Mouse (Mus musculus) MEL (cell line): ENCODE results near the gene Pigp. TPM values are rescaled to one million over a fixed set of nuclear protein-coding genes. Genes with fewer than 3 reads are reported as not detected.
A peak's percentile ranks its signal among the peaks of the same experiment; 100 is the strongest.

Experiments used
- DNase-seq: peaks from one replicate; pipeline ENCODE4 v3.0.0; 2011; ENCODE audit warnings: low read depth, low spot score
- H3K27ac ChIP-seq: 2 replicates; pipeline ENCODE4 v1.5.1; 2012; ENCODE audit warnings: low read depth, mild to moderate bottlenecking, control low read depth, low read length, moderate library complexity; ENCODE audit not compliant: control insufficient read depth
- H3K27me3 ChIP-seq, 2 experiments: fragments of 150-350 bp in 1 of 2; sonication (generic) in 1 of 2; 2 replicates each; pipeline ENCODE4 v1.6.1; 2012; ENCODE audit warnings: low read length in 2 of 2, mild to moderate bottlenecking in 2 of 2, improper control_type of control experiment in 1 of 2, moderate library complexity in 1 of 2; ENCODE audit not compliant: insufficient read depth in 2 of 2, control insufficient read depth in 1 of 2
- H3K36me3 ChIP-seq, 2 experiments: 2 replicates each; pipeline ENCODE4 v1.6.1; 2012 to 2014; ENCODE audit warnings: low read length in 2 of 2, improper control_type of control experiment in 1 of 2, inconsistent platforms in 1 of 2, mild to moderate bottlenecking in 1 of 2; ENCODE audit not compliant: insufficient read depth in 2 of 2, control insufficient read depth in 1 of 2
- H3K4me1 ChIP-seq, 2 experiments: fragments of 150-350 bp in 1 of 2; sonication (generic) in 1 of 2; 2 replicates each; pipeline ENCODE4 v1.6.1; 2012; ENCODE audit warnings: low read length in 2 of 2, improper control_type of control experiment in 1 of 2, mild to moderate bottlenecking in 1 of 2; ENCODE audit not compliant: insufficient read depth in 2 of 2, control insufficient read depth in 1 of 2
- H3K4me3 ChIP-seq, 2 experiments: fragments of 150-350 bp in 1 of 2; sonication (generic) in 1 of 2; 2 replicates each; pipeline ENCODE4 v1.5.1; 2012; ENCODE audit warnings: low read depth in 2 of 2, low read length in 2 of 2, mild to moderate bottlenecking in 2 of 2, moderate library complexity in 2 of 2, control low read depth in 1 of 2, improper control_type of control experiment in 1 of 2; ENCODE audit not compliant: control insufficient read depth in 1 of 2, insufficient read depth in 1 of 2
- H3K79me2 ChIP-seq: 2 replicates; pipeline ENCODE4 v1.6.1; 2012; ENCODE audit warnings: mild to moderate bottlenecking, low read length, moderate library complexity; ENCODE audit not compliant: control insufficient read depth, poor library complexity, insufficient read depth
- H3K9ac ChIP-seq: 2 replicates; pipeline ENCODE4 v1.6.1; 2012; ENCODE audit warnings: low read depth, mild to moderate bottlenecking, control low read depth, low read length, moderate library complexity; ENCODE audit not compliant: control insufficient read depth, poor library complexity, severe bottlenecking
- H3K9me3 ChIP-seq: fragments of 150-350 bp; sonication (generic); replicated peaks from 2 replicates; pipeline ENCODE4 v1.6.1; 2012; ENCODE audit warnings: mild to moderate bottlenecking, low read length, improper control_type of control experiment, moderate library complexity; ENCODE audit not compliant: insufficient read depth
- BHLHE40 ChIP-seq: IDR thresholded peaks from 2 replicates; pipeline ENCODE4 v1.6.1; 2012; ENCODE audit warnings: low read depth, mild to moderate bottlenecking, inconsistent platforms, low read length, improper control_type of control experiment, borderline replicate concordance
- CHD1 ChIP-seq: IDR thresholded peaks from 2 replicates; pipeline ENCODE4 v1.6.1; 2012; ENCODE audit warnings: low read depth, mild to moderate bottlenecking, inconsistent platforms, low read length, improper control_type of control experiment
- CHD2 ChIP-seq: IDR thresholded peaks from 2 replicates; pipeline ENCODE4 v1.6.1; 2011; ENCODE audit warnings: low read length, improper control_type of control experiment
- CTCF ChIP-seq, 3 experiments: IDR thresholded peaks in 2 of 3; conservative IDR thresholded peaks in 1 of 3; 2 replicates each; pipeline ENCODE4 v1.5.1; 2011 to 2012; ENCODE audit warnings: low read length in 3 of 3, low read depth in 2 of 3, mild to moderate bottlenecking in 2 of 3, improper control_type of control experiment in 1 of 3, inconsistent platforms in 1 of 3, mixed read lengths in 1 of 3, moderate library complexity in 1 of 3; ENCODE audit not compliant: control insufficient read depth in 1 of 3, insufficient read depth in 1 of 3, poor library complexity in 1 of 3, severe bottlenecking in 1 of 3
- E2F4 ChIP-seq: IDR thresholded peaks from 2 replicates; pipeline ENCODE4 v1.6.1; 2011; ENCODE audit warnings: low read depth, low read length, improper control_type of control experiment, borderline replicate concordance
- EP300 ChIP-seq, 2 experiments: IDR thresholded peaks; 2 replicates each; pipeline ENCODE4 v1.6.1; 2011; ENCODE audit warnings: improper control_type of control experiment in 2 of 2, low read length in 2 of 2, low read depth in 1 of 2, mild to moderate bottlenecking in 1 of 2
- ETS1 ChIP-seq: IDR thresholded peaks from 2 replicates; pipeline ENCODE4 v1.6.1; 2012; ENCODE audit warnings: low read depth, mild to moderate bottlenecking, inconsistent platforms, low read length, improper control_type of control experiment, moderate library complexity
- GABPA ChIP-seq: IDR thresholded peaks from 2 replicates; pipeline ENCODE4 v1.6.1; 2012; ENCODE audit warnings: low read depth, mild to moderate bottlenecking, inconsistent platforms, low read length, improper control_type of control experiment, moderate library complexity
- GATA1 ChIP-seq: IDR thresholded peaks from 2 replicates; pipeline ENCODE4 v1.6.1; 2011; ENCODE audit warnings: low read depth, low read length, improper control_type of control experiment
- HCFC1 ChIP-seq: IDR thresholded peaks from 2 replicates; pipeline ENCODE4 v1.6.1; 2012; ENCODE audit warnings: low read depth, mild to moderate bottlenecking, inconsistent platforms, low read length, improper control_type of control experiment, moderate library complexity
- JUND ChIP-seq: IDR thresholded peaks from 2 replicates; pipeline ENCODE4 v1.6.1; 2011; ENCODE audit warnings: low read depth, mild to moderate bottlenecking, improper control_type of control experiment, low read length
- KAT2A ChIP-seq: conservative IDR thresholded peaks from 2 replicates; pipeline ENCODE4 v1.6.1; 2012; ENCODE audit warnings: low read depth, low read length, improper control_type of control experiment, inconsistent platforms
- MAX ChIP-seq: IDR thresholded peaks from 2 replicates; pipeline ENCODE4 v1.6.1; 2011; ENCODE audit warnings: low read length, improper control_type of control experiment
- MXI1 ChIP-seq: IDR thresholded peaks from 2 replicates; pipeline ENCODE4 v1.6.1; 2011; ENCODE audit warnings: mild to moderate bottlenecking, low read depth, low read length, improper control_type of control experiment
- MYC ChIP-seq: IDR thresholded peaks from 2 replicates; pipeline ENCODE4 v1.6.1; 2011; ENCODE audit warnings: low read depth, mild to moderate bottlenecking, low read length, improper control_type of control experiment, moderate library complexity
- POLR2A ChIP-seq, 2 experiments: IDR thresholded peaks; 2 replicates each; pipeline ENCODE4 v1.6.1; 2011 to 2012; ENCODE audit warnings: low read length in 2 of 2, mild to moderate bottlenecking in 2 of 2, control low read depth in 1 of 2, improper control_type of control experiment in 1 of 2, low read depth in 1 of 2, moderate library complexity in 1 of 2; ENCODE audit not compliant: control insufficient read depth in 1 of 2, insufficient read depth in 1 of 2, poor library complexity in 1 of 2
- POLR2AphosphoS2 ChIP-seq: IDR thresholded peaks from 2 replicates; pipeline ENCODE4 v1.6.1; 2011; ENCODE audit warnings: low read length, improper control_type of control experiment
- POLR2AphosphoS5 ChIP-seq: IDR thresholded peaks from 2 replicates; pipeline ENCODE4 v1.6.1; 2012; ENCODE audit warnings: low read depth, borderline replicate concordance, mild to moderate bottlenecking, inconsistent platforms, low read length, moderate library complexity, mixed read lengths
- RAD21 ChIP-seq: IDR thresholded peaks from 2 replicates; pipeline ENCODE4 v1.6.1; 2011; ENCODE audit warnings: mild to moderate bottlenecking, low read depth, low read length, improper control_type of control experiment
- RCOR1 ChIP-seq: IDR thresholded peaks from 2 replicates; pipeline ENCODE4 v1.6.1; 2012; ENCODE audit warnings: low read depth, mild to moderate bottlenecking, inconsistent platforms, low read length, improper control_type of control experiment
- SIN3A ChIP-seq: IDR thresholded peaks from 2 replicates; pipeline ENCODE4 v1.6.1; 2012; ENCODE audit warnings: low read length, improper control_type of control experiment, inconsistent platforms
- SMC3 ChIP-seq: IDR thresholded peaks from 2 replicates; pipeline ENCODE4 v1.6.1; 2011; ENCODE audit warnings: low read depth, low read length, improper control_type of control experiment
- TBP ChIP-seq: IDR thresholded peaks from 2 replicates; pipeline ENCODE4 v1.8.0; 2011; ENCODE audit warnings: low read depth, low read length, improper control_type of control experiment
- TCF12 ChIP-seq: IDR thresholded peaks from 2 replicates; pipeline ENCODE4 v1.6.1; 2014; ENCODE audit warnings: low read depth, mild to moderate bottlenecking, inconsistent platforms, low read length, improper control_type of control experiment, moderate library complexity
- USF1 ChIP-seq: IDR thresholded peaks from 2 replicates; pipeline ENCODE4 v1.6.1; 2014; ENCODE audit warnings: low read depth, mild to moderate bottlenecking, inconsistent platforms, low read length, improper control_type of control experiment, moderate library complexity
- ZC3H11A ChIP-seq: IDR thresholded peaks from 2 replicates; pipeline ENCODE4 v1.6.1; 2012; ENCODE audit warnings: low read depth, mild to moderate bottlenecking, inconsistent platforms, low read length, improper control_type of control experiment
- ZKSCAN1 ChIP-seq: IDR thresholded peaks from 2 replicates; pipeline ENCODE4 v1.6.1; 2012; ENCODE audit warnings: low read depth, mild to moderate bottlenecking, inconsistent platforms, low read length, improper control_type of control experiment, moderate library complexity
- ZMIZ1 ChIP-seq: IDR thresholded peaks from 2 replicates; pipeline ENCODE4 v1.6.1; 2012; ENCODE audit warnings: low read depth, mild to moderate bottlenecking, inconsistent platforms, low read length, improper control_type of control experiment, moderate library complexity
- ZNF384 ChIP-seq: IDR thresholded peaks from 2 replicates; pipeline ENCODE4 v1.6.1; 2012; ENCODE audit warnings: low read depth, mild to moderate bottlenecking, inconsistent platforms, low read length, improper control_type of control experiment
- polyA plus RNA-seq, 2 experiments: library from polyadenylated mRNA; stranded (reverse) in 1 of 2; unstranded in 1 of 2; fragments of >175 nt in 1 of 2; fragments of >200 nt in 1 of 2; gene quantifications; 2 replicates each; pipeline versions ENCODE4 v1.2.1 to v1.2.4; 2012; ENCODE audit warnings: low replicate concordance in 2 of 2, low read depth in 1 of 2; ENCODE audit not compliant: insufficient read length in 2 of 2, insufficient read depth in 1 of 2, missing spikeins in 1 of 2
- total RNA-seq: library from RNA; depleted of rRNA; stranded (reverse); fragments of 300-350 nt; gene quantifications from 2 replicates; pipeline ENCODE4 v1.2.3, GENCODE M21; 2012

Pigp gene
- total and polyA plus RNA-seq, 3 experiments, result 27.1 to 47.3 TPM; not detected in 1

GRCm38 (mm10) chr16:94313229-94314030 is 58.2 kb downstream of the Pigp start, which contains the start of gene Hlcs (continued):
- no peak; the same call in 1 of the 2 replicates for TF ChIP-seq KAT2A
- TF ChIP-seq USF1, result no peak
- TF ChIP-seq POLR2A (IDR thresholded peaks at IDR 0.05; ENCODE audit: control insufficient read depth in 1 of 2, insufficient read depth in 1 of 2, low read depth in 1 of 2, low read length in 2 of 2, poor library complexity in 1 of 2), result peak; percentile 84 to 91; a peak in 3 of 4 replicates
- TF ChIP-seq BHLHE40, result no peak
- TF ChIP-seq RAD21, result peak; percentile 18

GRCm38 (mm10) chr16:94312663-94313228 is 58.9 kb downstream of the Pigp start:
- peak; percentile 96 for DNase-seq

More at GRCm38 (mm10) chr16:94312663-94313228, 58.9 kb downstream of the Pigp start:
- Histone ChIP-seq H3K27me3 (no peaks in the 10 kb centered on the region), H3K9ac (peak overlapping the region; percentile 88), H3K79me2 (peaks cover 1% of the 10 kb centered on the region; the same call in 1 of the 2 replicates), H3K27ac (peak overlapping the region; percentile 95), H3K4me1 (peaks cover 14 to 16% of the 10 kb centered on the region in 2 experiments), H3K9me3 (no peaks in the 10 kb centered on the region), H3K36me3 (peaks cover 0 to 20% of the 10 kb centered on the region in 2 experiments; a peak in 2 of 4 replicates), H3K4me3 (peak overlapping the region; percentile 78 to 82)
- TF ChIP-seq MXI1 (peak; percentile 63), POLR2AphosphoS2 (no peak), GATA1 (0 out of 2 replicates have a peak, but pooled peaks have one; percentile 20), CTCF (IDR thresholded peaks at IDR 0.05 in 2 of 3, conservative IDR thresholded peaks at IDR 0.05 in 1 of 3; ENCODE audit: control insufficient read depth in 1 of 3, insufficient read depth in 1 of 3, low read depth in 2 of 3, low read length in 3 of 3, poor library complexity in 1 of 3, severe bottlenecking in 1 of 3) (no peak; a peak in 2 of 6 replicates), ZMIZ1 (no peak; the same call in 1 of the 2 replicates), CHD1 (no peak), USF1 (peak; percentile 69), ZC3H11A (no peak), ZNF384 (peak; percentile 93), TCF12 (no peak; the same call in 1 of the 2 replicates), GABPA (no peak), BHLHE40 (peak; percentile 22; the same call in 1 of the 2 replicates), EP300 (IDR thresholded peaks at IDR 0.05; ENCODE audit: low read depth in 1 of 2, low read length in 2 of 2) (peak in 1 of 2 experiments; percentile 23; a peak in 1 of 4 replicates), TBP (peak; percentile 75), CHD2 (no peak), RAD21 (no peak), ETS1 (peak; percentile 79), HCFC1 (no peak), MAX (peak; percentile 69), SIN3A (peak; percentile 79), MYC (peak; percentile 98), SMC3 (peak; percentile 27; the same call in 1 of the 2 replicates), POLR2A (IDR thresholded peaks at IDR 0.05; ENCODE audit: control insufficient read depth in 1 of 2, insufficient read depth in 1 of 2, low read depth in 1 of 2, low read length in 2 of 2, poor library complexity in 1 of 2) (peak in 1 of 2 experiments; percentile 59; a peak in 3 of 4 replicates), KAT2A (peak; percentile 57), POLR2AphosphoS5 (0 out of 2 replicates have a peak, but pooled peaks have one; percentile 42), ZKSCAN1 (no peak), JUND (peak; percentile 52; the same call in 1 of the 2 replicates), E2F4 (peak; percentile 87; the same call in 1 of the 2 replicates), RCOR1 (no peak)
